Mouse (Mus musculus): Measurements from ENCODE around the gene Cxcr5.

Gene Cxcr5

DNA sequence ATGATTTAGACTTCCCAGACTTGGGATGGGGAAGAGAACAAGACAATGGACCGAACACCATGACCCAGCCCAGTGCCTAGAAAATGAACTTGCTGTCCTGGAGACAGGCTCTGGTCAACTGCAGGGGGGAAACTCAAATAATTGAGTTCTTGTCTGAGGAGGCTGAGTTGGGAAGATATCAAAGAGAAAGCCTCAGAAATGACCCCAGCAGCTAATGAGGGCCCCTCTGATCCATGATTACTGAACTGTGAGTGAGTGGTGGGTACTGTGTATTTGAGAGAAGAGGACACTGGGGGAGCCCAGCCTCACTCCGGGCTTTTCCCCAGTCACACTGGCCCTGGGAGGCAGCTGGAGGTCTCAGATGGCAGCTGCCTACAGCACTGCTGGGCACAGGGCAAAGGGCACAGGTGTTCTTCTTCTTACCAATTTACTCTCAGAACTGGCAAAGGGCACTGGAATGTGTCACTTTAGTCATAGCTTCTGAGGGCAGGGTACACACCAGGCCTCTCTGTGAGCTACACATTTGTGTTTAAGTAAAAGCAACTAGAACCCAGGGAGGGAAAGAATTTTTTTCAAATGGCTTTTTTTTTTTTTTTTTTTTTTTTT, 21.8 kb downstream of the Cxcr5 start:
- in situ Hi-C loops (cut with MboI, MseI): no loop called here

GRCm38 (mm10) chr9:44537625-44538301, 23.9 kb downstream of the Cxcr5 start:
- in situ Hi-C loops (cut with MboI, MseI): no loop called here

DNA sequence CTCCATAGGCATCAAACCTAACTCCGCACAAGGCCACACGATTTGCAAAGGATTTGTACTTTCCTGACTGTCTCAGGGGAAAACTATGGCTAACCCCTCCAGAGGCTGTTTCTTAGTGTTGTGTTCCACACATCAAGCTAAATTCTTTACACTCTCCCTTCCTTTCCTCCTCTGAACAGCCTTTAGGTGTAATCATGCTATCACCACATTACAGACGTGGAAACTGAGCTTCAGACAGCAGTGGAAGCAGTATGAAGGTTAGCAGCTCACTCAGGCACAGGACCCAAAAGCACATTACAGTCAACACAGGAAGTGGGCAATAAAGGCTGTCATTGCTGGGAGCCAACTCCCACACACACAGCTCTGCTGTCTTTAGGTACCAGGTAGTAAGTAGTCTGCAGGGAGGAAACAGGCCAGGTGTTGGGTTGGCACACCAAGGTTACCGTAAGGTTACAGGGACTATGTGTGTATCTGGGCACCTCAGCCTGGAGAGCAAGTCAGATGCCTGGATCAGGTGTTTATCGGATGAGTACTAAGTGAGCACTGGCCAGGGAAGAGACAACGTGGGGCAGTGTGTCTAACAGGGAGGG, 28.6 kb downstream of the Cxcr5 start:
- in situ Hi-C loops (cut with MboI, MseI): no loop called here

GRCm38 (mm10) chr9:44528340-44528739, 33.3 kb downstream of the Cxcr5 start:
- in situ Hi-C loops (cut with MboI, MseI): no loop called here

- in situ Hi-C loops (cut with MboI, MseI): no loop called here
Measured at GRCm38 (mm10) chr9:44526337-44527112, 35.2 kb downstream of the Cxcr5 start.

DNA sequence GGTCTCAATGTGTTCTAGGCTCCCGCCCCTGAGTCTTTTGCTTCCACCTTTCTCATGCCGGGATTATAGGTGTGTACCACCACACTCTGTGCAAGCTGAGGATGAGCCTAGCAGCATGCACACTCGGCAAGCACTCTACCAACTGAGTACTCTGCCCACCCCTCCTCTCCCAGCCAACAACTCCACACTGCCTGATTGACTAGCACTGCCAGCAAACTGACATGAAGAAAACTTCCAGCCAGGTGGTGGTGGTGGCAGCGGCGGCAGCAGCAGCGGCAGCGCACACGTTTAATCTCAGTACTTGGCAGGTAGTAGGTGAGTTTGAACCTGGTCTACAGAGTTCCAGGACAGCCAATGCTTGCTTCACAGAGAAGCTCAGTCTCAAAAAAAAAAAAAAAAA, 36.1 kb downstream of the Cxcr5 start:
- in situ Hi-C loops (cut with MboI, MseI): no loop called here

- in situ Hi-C loops (cut with MboI, MseI): no loop called here
Measured at GRCm38 (mm10) chr9:44525001-44525400, 36.7 kb downstream of the Cxcr5 start.

GRCm38 (mm10) chr9:44524235-44524826, 37.3 kb downstream of the Cxcr5 start:
- in situ Hi-C loops (cut with MboI, MseI): no loop called here

DNA sequence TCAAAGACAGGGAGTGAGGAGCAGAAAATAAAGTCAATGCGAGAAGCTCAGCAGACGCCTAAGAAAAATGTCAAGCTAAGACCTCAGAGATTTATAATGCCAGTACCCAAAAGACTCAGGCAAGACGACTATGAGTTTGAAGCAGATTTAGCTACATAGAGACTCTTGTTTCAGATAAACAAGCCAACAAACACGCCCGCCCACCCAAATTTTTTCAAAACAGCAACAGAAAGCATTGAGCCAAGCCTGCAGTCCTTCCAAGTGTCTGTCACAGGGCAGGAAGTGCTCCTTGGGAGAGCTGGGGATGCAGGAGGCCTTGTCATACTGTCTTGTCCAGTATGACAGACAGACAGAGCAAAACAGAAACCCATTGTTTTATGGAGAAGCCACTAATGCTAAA, 38.0 kb downstream of the Cxcr5 start:
- in situ Hi-C loops (cut with MboI, MseI): no loop called here

DNA sequence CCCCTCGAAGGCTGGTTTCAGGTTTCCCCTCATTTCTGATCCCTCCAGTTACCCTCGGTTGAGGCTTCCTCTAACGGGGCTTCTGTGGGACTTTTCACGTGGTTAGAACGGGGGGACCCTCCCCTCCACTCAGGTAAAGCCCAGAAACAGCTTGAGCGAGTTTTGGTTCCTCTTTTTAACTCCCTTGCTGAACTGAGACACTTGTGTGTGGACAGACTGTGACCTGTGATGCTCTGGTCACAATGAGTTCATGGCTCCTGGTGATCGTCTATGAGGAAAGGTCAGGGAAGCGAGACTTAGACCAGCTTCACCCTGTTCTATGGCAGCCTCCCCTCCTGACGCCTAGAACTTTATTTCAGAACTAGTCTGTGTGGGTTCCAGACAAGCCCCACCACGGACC, 39.8 kb downstream of the Cxcr5 start:
- in situ Hi-C loops (cut with MboI, MseI): no loop called here

DNA sequence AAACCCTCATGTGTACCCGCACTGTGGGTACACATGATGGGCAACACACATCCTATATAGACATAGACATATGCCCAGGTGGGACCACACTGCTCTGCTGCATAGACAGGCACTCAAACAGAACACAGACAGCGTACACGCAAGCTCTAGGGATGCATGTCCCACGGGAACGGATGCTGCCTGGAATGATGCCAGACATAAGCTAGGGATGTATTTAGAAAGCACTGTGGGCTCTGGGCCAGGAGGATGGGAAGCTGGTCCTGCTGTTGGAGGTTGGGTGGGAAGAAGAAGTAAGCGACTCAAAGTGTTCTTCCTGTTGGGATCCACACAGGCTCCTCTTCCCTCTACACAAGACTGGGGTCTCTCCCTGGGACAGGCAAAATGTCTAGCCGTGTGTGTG, 43.6 kb downstream of the Cxcr5 start:
- in situ Hi-C loops (cut with MboI, MseI): no loop called here

- in situ Hi-C loops (cut with MboI, MseI): no loop called here
Measured at GRCm38 (mm10) chr9:44517368-44517767, 44.3 kb downstream of the Cxcr5 start.

DNA sequence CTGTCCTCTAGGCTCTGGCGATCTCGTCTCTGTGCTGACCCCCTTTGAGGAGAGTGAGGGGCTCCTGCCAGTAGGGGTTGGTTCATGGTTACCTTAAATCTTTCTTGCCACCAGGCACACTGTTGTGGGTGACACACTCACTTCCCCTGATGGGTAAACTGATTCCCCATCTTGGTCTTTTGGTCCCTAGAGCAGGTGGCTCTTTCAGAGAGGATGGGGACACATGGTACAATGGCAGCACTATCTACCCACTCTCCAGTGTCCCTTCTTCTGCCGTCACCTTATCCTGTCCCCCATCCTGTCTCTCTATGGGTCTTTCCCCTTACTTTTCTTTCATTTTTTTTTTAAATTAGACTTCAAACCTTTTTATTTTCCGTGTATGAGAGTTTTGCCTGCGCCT, 45.8 kb downstream of the Cxcr5 start:
- in situ Hi-C loops (cut with MboI, MseI): no loop called here

GRCm38 (mm10) chr9:44515131-44515751, 46.4 kb downstream of the Cxcr5 start:
- in situ Hi-C loops (cut with MboI, MseI): no loop called here

DNA sequence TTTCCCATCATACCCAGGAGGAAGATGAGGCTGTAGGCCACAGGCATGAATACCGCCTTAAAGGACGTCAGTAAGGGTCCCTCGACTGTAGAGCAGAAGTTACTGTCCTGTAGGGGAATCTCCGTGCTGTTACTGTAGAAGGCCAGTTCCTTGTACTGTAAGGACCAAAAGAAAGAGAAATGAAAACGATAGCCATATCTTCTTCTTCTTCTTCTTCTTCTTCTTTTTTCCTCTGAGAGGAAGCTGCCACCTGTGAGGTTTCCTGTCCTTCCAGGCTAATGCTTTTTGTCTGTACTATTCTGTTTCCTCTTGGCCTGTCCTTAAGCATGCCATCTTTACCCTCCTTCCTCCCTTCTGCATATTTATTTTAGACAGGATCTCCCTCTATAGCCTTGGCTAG, 47.5 kb downstream of the Cxcr5 start:
- in situ Hi-C loops (cut with MboI, MseI): no loop called here

GRCm38 (mm10) chr9:44513610-44514009, 48.1 kb downstream of the Cxcr5 start:
- in situ Hi-C loops (cut with MboI, MseI): no loop called here

- in situ Hi-C loops (cut with MboI, MseI): no loop called here
Measured at GRCm38 (mm10) chr9:44513121-44513520, 48.6 kb downstream of the Cxcr5 start.

DNA sequence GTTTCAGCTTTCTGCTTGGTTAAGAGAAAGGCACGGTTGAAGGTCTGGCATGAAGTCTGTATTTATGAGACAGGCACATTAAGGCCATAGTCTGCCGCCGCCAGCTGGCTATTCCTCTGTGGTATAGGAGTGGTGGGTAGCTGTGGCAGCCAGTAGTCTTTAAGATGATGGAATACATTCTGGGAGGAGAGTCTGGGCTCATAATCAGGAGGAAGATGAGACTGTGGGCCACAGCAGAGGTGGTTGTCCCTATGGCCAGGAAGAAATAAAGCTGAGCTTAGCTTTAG, 49.0 kb downstream of the Cxcr5 start:
- in situ Hi-C loops (cut with MboI, MseI): no loop called here

DNA sequence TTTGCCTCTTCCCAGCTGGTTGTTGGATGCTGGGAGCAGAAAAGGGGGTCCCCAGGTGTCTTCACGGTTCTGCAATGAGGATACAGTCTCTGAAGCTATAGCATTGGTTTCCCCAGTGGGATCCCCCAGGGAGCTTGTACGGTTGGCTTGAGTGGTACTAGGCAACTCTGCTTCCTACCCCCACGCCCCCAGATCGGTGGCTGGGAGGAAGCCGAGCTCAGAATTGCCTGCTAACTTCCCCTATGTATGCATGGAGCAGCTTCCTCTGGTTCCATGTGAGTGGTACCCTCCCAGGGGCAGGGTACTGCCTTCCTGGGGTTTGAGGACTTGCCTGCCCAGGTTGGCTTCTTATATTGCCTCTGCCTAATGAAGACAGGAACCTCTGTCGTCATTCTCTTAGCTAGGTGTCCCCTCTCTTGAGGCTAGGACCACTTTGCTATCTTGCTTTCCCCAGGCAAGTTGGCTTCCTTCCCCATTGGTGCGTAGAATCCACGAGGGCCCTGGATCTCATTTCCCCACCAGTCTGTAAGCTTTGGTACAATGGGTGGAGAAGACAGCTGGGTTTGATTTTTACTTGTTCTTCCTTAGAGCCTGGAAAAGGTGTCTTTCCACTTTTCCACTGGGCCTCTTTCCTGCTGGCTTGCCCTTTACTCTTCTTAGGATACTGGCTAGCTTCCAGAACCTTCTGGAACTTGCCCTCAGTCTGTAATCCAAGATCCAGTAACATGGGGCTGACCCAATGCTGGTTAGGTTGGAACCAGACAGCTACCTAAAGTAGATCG, 49.6 kb downstream of the Cxcr5 start:
- in situ Hi-C loops (cut with MboI, MseI): no loop called here

GRCm38 (mm10) chr9:44510872-44511601, 50.6 kb downstream of the Cxcr5 start:
- in situ Hi-C loops (cut with MboI, MseI): no loop called here

Measured in regulatory T cell (primary cell).